Mouse (Mus musculus): ENCODE data around the gene Trim12a.
"Not testable (repeated sequence)": the region's sequence is repeated elsewhere in the genome, so short reads cannot be mapped to it uniquely, and the experiment has no call there.

Gene Trim12a

DNA sequence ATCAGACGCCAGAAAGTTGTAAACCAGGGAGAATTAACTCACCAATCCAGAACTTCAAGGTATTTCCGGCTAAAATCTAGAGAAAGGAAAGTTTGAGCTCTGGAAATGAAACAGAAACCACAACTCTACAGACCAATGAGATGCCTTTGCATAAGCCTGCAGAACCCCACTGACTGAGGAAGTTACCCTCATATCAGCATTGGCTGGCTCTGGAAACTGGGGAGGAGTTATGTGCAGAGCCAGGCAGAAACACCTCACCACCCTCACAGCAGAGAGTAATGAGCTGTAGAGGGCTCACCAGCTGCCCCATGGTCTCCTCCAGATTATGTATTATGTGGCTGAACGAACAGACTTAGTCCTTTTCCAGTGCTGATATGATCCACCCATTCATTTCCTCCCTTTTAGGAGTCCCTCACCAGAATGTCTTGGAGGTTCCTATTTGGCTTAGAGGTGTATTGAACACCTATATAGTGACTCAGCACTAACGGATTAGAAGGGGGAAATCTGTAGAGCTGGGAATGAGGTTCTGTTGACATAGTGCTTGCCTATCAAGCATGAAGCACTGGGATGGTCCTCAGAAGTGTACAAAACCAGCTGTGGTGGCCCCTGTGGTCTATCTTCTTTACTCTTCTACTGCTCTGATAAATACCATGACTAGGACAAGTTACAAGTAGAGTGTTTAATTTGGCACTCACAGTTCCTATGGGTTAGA lies at the start of gene Trim12a:
TSS of gene Trim12a (minus strand) at position 98 of the 712 bp plus-strand sequence.
- not testable (repeated sequence) for DNase-seq (ENCODE audit: low spot score)

DNA sequence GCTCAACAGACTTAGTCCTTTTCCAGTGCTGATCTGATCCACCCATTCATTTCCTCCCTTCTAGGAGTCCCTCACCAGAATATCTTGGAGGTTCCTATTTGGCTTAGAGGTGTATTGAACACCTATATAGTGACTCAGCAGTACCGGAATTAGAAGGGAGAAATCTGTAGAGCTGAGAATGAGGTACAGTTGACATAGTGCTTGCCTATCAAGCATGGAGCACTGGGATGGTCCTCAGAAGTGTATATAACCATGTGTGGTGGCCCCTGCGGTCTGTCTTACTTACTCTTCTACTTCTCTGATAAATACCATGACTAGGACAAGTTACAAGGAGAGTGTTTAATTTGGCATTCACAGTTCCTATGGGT lies 38.3 kb upstream of the Trim12a start:
- no peak for DNase-seq (ENCODE audit: low spot score)

DNA sequence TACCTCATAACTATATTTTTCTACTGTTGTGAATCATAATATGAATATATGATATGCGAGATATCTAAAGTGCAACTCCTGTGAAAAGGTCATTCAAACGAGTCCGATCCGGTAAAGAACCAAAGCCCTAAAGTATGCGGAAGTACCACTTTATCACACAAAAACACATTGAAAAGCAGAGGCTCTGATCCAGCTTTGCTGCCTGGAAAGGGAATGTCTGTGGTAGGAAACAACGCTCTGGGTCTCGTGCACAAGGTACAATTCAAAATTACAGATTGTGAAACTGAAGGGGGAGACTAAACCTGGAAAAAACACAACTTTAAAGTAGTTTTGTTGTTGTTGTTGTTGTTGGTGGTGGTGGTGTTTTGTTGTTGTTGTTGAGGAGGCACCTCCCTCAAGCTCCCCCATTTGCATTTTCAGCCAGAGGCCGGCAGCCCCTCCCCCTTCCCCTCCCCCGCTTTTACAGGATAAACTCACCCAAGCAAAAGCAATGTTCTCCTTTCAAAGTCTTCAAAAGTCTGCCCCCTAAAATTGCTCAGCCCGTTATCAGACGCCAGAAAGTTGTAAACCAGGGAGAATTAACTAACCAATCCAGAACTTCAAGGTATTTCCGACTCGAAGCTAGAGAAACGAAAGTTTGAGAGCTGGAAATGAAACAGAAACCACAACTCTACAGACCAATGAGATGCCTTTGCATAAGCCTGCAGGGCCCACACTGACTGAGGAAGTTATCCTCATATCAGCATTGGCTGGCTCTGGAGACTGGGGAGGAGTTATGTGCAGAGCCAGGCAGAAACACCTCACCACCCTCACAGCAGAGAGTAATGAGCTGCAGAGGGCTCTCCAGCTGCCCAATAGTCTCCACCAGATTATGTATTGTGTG lies 37.7 kb upstream of the Trim12a start, which contains the start of gene Trim12c:
TSS of gene Trim12c (minus strand) at position 646 of the 883 bp plus-strand sequence.
- no peak for DNase-seq (ENCODE audit: low spot score)

DNA sequence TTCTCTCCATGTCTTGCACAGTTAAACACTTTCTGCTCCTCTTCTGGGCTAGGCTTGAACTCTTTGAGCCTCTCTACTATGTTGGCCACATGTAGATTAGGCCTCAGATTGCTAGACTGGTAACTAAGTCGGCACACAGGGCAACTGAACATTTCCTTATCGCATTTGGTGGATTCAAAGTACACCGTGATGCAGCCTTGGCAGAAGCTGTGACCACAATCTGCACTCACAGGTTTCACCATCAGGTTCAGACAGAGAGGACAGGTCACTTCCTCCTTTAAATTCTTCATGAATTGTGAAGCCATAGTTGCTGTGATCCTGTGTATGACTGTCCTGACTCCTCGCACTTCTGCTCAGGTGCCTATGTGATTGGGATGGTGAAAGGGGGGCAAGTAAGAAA lies 32.8 kb upstream of the Trim12a start:
- DNase-seq (ENCODE audit: low spot score) = not testable (repeated sequence)

DNA sequence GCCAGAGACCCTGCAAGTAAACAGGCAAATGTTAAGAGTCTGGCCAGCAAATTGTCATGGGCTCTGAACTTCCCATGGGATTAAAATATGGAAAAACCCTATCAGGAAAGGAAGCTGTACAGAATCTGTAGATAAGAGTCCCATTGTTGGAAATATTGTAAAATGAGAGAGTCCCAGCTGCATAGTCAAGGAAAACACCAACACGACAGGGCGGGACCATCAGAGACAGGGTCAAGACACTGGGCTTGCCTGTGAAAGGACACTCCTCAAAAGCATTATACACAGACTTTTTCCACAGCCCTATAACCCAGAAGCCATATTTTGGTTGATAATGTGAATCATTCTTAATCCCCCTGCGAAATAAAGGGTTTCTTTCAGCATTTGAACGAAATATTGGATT lies 25.5 kb upstream of the Trim12a start:
- DNase-seq (ENCODE audit: low spot score) = not testable (repeated sequence)

DNA sequence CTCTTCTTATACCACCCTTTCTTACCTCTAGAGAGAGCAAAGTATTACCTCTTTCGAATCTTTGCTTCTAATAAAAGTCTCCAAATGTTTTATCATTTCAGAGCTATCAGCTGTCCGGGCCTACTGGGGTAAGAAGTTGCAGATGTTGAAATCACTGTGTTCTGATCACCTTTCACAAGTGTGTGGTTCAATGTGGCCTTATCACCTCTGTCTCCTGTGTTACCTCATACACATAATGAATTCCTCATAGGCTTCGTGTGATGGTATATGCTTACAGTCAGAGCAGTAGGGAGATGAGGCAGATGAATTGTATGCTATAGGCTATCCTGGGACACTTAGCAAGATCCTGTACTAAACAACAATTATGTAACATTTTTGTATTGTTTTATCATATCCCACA lies 20.3 kb upstream of the Trim12a start:
- not testable (repeated sequence) for DNase-seq (ENCODE audit: low spot score)

DNA sequence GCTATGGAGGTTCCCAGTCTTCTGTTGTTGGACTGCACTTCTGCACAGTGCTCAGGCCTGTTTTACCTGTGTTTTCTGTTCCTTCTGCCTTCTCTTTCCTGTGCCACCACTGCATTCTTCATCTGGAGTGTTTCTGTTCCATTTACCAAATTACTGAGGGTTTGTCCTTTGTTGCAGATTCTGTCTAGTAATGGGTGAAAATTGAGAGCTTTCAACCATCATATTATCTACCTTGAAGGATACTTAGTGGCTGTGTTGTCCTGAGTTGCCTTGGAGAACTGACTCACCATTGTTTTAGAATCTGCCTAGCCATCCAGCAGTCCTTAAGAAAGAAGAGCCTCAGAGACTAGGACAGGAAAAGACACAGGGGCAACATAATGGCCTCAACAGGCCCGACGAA lies 13.9 kb upstream of the Trim12a start, which contains the start of gene Trim34b:
TSS of gene Trim34b (plus strand) at position 301 of the 400 bp plus-strand sequence.
- DNase-seq (ENCODE audit: low spot score) = not testable (repeated sequence)

DNA sequence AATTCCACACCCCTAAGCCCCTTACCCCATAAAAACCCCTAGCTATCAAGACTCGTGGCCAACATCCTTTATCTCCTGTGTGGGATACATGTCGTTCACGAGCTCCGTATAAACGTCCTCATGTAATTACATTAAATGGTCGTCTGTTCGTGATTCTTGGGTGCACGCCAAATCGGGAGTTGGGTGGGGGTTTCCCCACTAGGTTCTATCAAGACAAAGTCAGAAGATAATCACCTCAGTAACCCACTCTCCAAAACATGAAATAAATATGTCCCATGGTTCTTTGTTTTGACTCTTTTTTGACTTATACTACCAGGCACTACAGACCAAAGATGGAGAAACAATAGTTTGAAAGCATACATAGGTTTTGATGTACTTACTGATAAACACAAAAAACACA lies 6.8 kb upstream of the Trim12a start:
- no peak for DNase-seq (ENCODE audit: low spot score)

DNA sequence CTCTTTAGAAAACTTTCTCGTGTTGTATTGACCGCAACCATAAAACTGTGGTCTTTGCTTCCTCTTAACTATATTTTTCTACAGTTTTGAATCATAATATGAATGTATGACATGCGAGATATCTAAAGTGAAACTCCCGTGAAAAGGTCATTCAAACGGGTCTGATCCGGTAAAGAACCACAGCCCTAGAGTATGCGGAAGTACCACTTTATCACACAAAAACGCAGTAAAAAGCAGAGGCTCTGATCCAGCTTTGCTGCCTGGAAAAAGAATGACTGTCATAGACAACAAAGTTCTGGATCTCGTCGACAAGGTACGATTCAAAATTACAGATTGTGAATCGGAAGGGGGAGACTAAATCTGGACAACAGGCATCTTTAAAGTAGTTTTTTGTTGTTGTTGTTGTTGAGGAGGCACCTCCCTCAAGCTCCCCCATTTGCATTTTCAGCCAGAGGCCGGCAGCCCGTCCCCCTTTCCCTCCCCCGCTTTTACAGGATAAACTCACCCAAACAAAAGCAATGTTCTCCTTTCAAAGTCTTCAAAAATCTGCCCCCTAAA lies 391 bp downstream of the Trim12a start:
- DNase-seq (ENCODE audit: low spot score) = no peak

DNA sequence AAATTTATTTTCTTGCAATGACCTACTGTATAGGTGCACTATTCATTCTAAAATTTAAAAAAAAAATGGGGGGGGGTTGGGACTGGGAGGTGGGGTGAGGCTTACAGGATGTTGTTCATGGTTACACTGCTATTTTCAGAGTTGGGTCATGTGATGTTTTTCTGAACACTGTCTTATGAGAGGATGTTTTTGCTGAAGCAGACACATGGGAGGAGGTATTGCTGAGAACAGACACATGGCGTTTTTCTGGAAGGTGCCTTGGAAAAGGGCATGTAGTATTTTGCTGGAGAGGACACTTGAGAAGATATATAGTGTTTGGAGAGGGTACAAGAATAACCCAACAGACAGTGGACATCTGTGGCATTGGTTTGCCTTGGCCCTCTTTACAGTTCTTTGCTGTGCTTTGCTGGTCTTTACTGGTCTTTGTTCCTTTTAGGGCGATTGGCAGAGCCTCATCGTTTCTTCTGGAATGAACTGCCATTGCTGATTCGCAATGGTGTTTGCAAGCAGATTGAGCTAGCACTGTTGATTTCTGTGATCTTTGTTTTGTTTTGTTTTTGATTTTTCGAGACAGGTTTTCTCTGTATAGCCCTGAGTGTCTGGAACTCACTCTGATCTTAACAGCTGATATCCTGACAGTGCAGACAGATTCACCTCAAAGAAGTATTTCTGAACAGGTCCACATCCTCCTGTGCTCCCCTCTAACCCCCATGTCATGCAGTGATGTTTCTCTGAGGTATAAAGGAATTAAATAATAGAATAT lies 23.4 kb downstream of the Trim12a start:
- no peak for DNase-seq (ENCODE audit: low spot score)

DNA sequence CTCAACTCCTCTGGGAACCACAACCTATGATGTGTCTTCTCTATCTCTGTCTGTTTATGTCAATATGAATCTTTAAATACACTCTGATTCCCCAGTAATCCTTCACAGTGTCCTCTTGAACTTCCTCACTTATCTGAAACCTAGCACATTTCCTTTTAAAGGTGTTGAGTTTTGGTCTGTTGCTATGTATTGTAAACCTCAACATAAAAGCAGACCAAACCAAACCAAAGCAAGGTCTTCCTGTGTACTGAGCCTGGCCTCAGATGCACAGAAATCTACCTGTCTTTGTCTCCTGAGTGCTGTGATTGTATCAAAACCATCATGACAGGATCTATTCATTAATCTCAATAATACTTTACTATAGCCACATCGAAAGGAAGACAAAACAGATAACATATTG lies 24.6 kb downstream of the Trim12a start:
- no peak for DNase-seq (ENCODE audit: low spot score)

DNA sequence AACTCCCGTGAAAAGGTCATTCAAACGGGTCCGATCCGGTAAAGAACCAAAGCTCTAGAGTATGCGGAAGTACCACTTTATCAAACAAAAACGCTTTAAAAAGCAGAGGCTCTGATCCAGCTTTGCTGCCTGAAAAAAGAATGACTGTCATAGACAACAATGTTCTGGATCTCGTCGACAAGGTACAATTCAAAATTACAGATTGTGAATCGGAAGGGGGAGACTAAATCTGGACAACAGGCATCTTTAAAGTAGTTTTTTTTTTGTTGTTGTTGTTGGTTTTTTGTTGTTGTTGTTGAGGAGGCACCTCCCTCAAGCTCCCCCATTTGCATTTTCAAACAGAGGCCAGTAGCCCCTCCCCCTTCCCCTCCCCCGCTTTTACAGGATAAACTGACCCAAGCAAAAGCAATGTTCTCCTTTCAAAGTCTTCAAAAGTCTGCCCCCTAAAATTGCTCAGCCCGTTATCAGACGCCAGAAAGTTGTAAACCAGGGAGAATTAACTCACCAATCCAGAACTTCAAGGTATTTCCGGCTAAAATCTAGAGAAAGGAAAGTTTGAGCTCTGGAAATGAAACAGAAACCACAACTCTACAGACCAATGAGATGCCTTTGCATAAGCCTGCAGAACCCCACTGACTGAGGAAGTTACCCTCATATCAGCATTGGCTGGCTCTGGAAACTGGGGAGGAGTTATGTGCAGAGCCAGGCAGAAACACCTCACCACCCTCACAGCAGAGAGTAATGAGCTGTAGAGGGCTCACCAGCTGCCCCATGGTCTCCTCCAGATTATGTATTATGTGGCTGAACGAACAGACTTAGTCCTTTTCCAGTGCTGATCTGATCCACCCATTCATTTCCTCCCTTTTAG lies 27.5 kb downstream of the Trim12a start, which contains the start of gene Trim5:
TSS of gene Trim5 (minus strand) at position 519 of the 868 bp plus-strand sequence.
- DNase-seq (ENCODE audit: low spot score) = not testable (repeated sequence)

DNA sequence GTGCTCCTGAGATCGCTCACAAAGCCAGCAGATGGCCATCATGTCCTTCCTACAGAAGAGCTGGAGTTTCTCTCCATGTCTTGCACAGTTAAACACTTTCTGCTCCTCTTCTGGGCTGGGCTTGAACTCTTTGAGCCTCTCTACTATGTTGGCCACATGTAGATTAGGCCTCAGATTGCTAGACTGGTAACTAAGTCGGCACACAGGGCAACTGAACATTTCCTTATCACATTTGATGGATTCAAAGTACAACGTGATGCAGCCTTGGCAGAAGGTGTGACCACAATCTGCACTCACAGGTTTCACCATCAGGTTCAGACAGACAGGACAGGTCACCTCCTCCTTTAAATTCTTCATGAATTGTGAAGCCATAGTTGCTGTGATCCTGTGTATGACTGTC lies 35.9 kb downstream of the Trim12a start:
- not testable (repeated sequence) for DNase-seq (ENCODE audit: low spot score)

DNA sequence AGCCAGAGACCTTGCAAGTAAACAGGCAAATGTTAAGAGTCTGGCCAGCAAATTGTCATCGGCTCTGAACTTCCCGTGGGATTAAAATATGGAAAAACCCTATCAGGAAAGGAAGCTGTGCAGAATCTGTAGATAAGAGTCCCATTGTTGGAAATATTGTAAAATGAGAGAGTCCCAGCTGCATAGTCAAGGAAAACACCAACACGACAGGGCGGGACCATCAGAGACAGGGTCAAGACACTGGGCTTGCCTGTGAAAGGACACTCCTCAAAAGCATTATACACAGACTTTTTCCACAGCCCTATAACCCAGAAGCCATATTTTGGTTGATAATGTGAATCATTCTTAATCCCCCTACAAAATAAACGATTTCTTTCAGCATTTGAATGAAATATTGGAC lies 49.9 kb downstream of the Trim12a start:
- not testable (repeated sequence) for DNase-seq (ENCODE audit: low spot score)

DNA sequence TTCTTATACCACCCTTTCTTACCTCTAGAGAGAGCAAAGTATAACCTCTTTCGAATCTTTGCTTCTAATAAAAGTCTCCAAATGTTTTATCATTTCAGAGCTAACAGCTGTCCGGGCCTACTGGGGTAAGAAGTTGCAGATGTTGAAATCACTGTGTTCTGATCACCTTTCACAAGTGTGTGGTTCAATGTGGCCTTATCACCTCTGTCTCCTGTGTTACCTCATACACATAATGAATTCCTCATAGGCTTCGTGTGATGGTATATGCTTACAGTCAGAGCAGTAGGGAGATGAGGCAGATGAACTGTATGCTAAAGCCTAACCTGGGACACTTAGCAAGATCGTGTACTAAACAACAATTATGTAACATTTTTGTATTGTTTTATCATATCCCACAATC lies 54.9 kb downstream of the Trim12a start:
- not testable (repeated sequence) for DNase-seq (ENCODE audit: low spot score)

All from left cerebral cortex, adult 11 months (tissue).